Mouse (Mus musculus) kidney, adult 9 months (tissue): Measurements from ENCODE around the gene Nanp.

ENCODE experiments used
- DNase-seq: peaks from one replicate; pipeline ENCODE4 v3.0.0; 2022

Gene Nanp

GRCm38 (mm10) chr2:150995324-150995723, 43.9 kb downstream of the Nanp start:
- DNase-seq: no peak

GRCm38 (mm10) chr2:150991050-150991449, 48.1 kb downstream of the Nanp start:
- no peak for DNase-seq

DNA sequence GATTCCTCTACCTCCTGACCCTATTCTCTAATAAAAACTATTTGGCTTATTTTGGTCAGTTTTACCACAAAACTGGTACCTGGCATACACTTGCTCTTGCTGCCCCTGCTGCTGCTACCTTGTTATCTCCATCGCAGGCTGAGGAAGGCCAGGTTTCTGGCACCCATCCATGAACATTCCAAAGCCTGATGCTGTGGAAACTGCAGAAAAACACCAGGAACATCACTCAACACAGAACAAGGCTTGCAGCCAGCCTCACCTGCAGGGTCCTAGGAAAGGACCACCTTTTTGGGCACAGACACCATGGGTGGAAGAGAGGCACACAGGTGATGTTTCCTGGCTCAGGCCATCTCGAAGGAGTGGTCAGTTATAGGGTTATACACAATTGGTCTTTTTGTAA, 48.7 kb downstream of the Nanp start:
- DNase-seq: no peak

DNA sequence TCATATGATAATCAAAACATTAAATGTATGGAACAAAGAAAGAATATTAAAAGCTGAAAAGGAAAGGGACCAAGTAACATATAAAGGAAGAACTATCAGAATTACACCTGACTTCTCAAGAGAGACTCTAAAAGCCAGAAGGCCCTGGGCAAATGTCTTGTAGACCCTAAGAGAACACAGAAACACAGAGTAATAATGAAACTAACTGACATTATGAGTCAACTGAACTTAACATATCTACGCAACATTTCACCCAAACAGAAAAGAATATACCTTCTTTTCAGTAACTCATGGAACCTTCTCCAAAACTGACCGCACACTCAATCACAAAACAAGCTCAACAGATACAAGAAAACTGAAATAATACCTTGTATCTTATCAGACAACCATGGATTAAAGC, 53.8 kb downstream of the Nanp start:
- no peak for DNase-seq

DNA sequence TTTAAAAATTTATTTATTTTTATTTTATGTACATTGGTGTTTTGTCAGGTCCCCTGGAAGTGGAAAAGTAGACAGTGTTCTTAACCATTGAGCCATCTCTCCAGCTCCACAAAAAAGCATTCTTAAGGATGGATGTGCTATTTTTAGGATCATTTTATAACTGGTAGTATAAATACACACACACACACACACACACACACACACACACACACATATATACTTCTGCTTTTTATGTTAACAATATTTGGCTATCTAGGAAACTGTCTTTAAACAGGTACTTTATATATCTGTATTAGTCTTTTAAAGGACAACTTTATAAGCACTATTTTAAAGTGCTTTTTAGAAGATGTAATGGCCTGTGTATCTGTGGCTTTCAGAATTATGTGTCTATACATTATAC, 57.1 kb downstream of the Nanp start:
- no peak for DNase-seq

- no peak for DNase-seq
Observed at GRCm38 (mm10) chr2:150981524-150981923, 57.7 kb downstream of the Nanp start.

GRCm38 (mm10) chr2:150979861-150980620, 59.2 kb downstream of the Nanp start:
- no peak for DNase-seq
